Mouse (Mus musculus) heart, adult 2 months (tissue): ENCODE measurements around the gene Rab15.

ENCODE experiments used
- CTCF ChIP-seq: fragments of 200-600 bp; IDR thresholded peaks from 2 replicates; pipeline ENCODE4 v1.8.1; 2022; ENCODE audit warnings: antibody characterized with exemption, mild to moderate bottlenecking, moderate library complexity
- EP300 ChIP-seq: fragments of 200-500 bp; IDR thresholded peaks from 2 replicates; pipeline ENCODE4 v1.6.1; 2011; ENCODE audit warnings: low read depth, low read length, control low read depth; ENCODE audit not compliant: insufficient read depth
- POLR2A ChIP-seq: fragments of 200-500 bp; IDR thresholded peaks from 2 replicates; pipeline ENCODE4 v1.6.1; 2011; ENCODE audit warnings: mild to moderate bottlenecking, low read depth, low read length, control low read depth; ENCODE audit not compliant: insufficient read depth

- no peak for TF ChIP-seq POLR2A
- TF ChIP-seq CTCF: no peak
- TF ChIP-seq EP300: no peak
Measured at GRCm38 (mm10) chr12:76776898-76777297, 45.8 kb downstream of the Rab15 start.
